In the genomic region with DNA sequence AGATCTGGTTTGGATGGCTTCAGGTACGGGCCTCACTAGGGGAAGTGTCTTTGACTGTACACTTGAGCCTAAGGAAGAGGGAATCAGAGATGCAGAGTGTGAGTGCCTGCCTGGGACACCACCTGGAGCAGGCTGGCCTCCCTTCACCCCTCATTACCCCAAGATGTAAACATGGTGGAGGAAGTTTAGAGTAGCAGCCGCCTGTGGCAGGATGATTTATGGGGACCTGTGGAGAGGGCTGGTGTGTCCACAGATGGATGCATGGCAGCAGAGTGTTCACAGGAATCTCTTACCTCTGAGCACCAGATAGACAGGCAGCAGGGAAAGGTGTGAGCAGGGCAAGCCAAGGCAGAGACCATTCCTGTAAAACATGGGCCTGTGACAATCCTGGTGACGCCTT, we compare ENCODE assay signal across 22 mouse cellular contexts.
DNase-seq lines count a peak whose midpoint lies in the region; ATAC-seq and TF ChIP-seq lines count a peak whose summit lies in the region.
"Had no signal": no experiment of that assay in that cellular context is flagged by ENCODE, and none has a peak within 500 bp of the region (broad histone marks: within the 10 kb centered on the region; RNA-seq: fewer than 3 reads in every experiment).

No protein-coding gene starts in this region.

- WGBS in intestine, embryonic 14.5 days, result 26% methylated on average over 3 of the region's 3 CpGs
- 57% methylated on average over 3 of the region's 3 CpGs for WGBS in intestine, postnatal 0 days
- WGBS in kidney, embryonic 16.5 days, result 38% methylated on average over 3 of the region's 3 CpGs

- no peaks in the 10 kb centered on the region for H3K9me3 ChIP-seq in intestine, embryonic 14.5 days (ENCODE audit: control insufficient read depth, low read length)
- no peaks in the 10 kb centered on the region for H3K9me3 ChIP-seq in intestine, postnatal 0 days (ENCODE audit: control insufficient read depth)
- H3K9me3 ChIP-seq in kidney, embryonic 16.5 days (ENCODE audit: low read length), result no peaks in the 10 kb centered on the region
- H3K9me3 ChIP-seq: embryonic facial prominence, embryonic 15.5 days; forebrain, embryonic 10.5 days; heart, embryonic 13.5 days had no signal

- peak; percentile 59; the same call in 1 of the 2 replicates for ATAC-seq in intestine, embryonic 14.5 days (replicated peaks; ENCODE audit: low FRiP score, low TSS enrichment, low read depth)
- no peak for ATAC-seq in intestine, postnatal 0 days
- peak; percentile 74 for ATAC-seq in kidney, embryonic 16.5 days (ENCODE audit: low FRiP score, low TSS enrichment)
- ATAC-seq: CD4-positive, CD25-positive, alpha-beta regulatory T cell, adult 4 months; forebrain, embryonic 14.5 days had no signal

- H3K4me2 ChIP-seq in intestine, embryonic 14.5 days (ENCODE audit: low read length), result no peak overlapping the region
- H3K4me2 ChIP-seq in intestine, postnatal 0 days (replicated peaks; ENCODE audit: low read depth), result no peak overlapping the region
- no peak overlapping the region for H3K4me2 ChIP-seq in kidney, embryonic 16.5 days (replicated peaks; ENCODE audit: low read depth, low read length)
- H3K4me2 ChIP-seq: embryonic facial prominence, embryonic 15.5 days; heart, embryonic 13.5 days had no signal

- no peak overlapping the region for H3K4me3 ChIP-seq in intestine, embryonic 14.5 days (ENCODE audit: low read depth, low read length)
- H3K4me3 ChIP-seq in intestine, postnatal 0 days (ENCODE audit: low read depth, low read length), result no peak overlapping the region
- H3K4me3 ChIP-seq in kidney, embryonic 16.5 days (ENCODE audit: low read length), result no peak overlapping the region
- H3K4me3 ChIP-seq: embryonic facial prominence, embryonic 15.5 days; erythroblast, embryonic 14.5 days; forebrain, embryonic 10.5 days; heart, embryonic 13.5 days had no signal

- H3K36me3 ChIP-seq in intestine, embryonic 14.5 days (ENCODE audit: control insufficient read depth, insufficient read depth, low read length), result no peaks in the 10 kb centered on the region
- no peaks in the 10 kb centered on the region for H3K36me3 ChIP-seq in intestine, postnatal 0 days (ENCODE audit: control insufficient read depth, insufficient read depth)
- no peaks in the 10 kb centered on the region for H3K36me3 ChIP-seq in kidney, embryonic 16.5 days (ENCODE audit: insufficient read depth, low read length)
- H3K36me3 ChIP-seq: embryonic facial prominence, embryonic 15.5 days; forebrain, embryonic 10.5 days; G1E; heart, embryonic 13.5 days had no signal

- TF ChIP-seq CTCF in intestine, postnatal 0 days (IDR thresholded peaks at IDR 0.05; ENCODE audit: low read depth), result no peak

- no peaks in the 10 kb centered on the region for H3K27me3 ChIP-seq in intestine, embryonic 14.5 days (replicated peaks; ENCODE audit: control insufficient read depth, insufficient read depth, low read length)
- no peaks in the 10 kb centered on the region for H3K27me3 ChIP-seq in intestine, postnatal 0 days (replicated peaks; ENCODE audit: control insufficient read depth, insufficient read depth, low read length)
- H3K27me3 ChIP-seq in kidney, embryonic 16.5 days (ENCODE audit: insufficient read depth, low read length), result no peaks in the 10 kb centered on the region
- H3K27me3 ChIP-seq: embryonic facial prominence, embryonic 15.5 days had no signal

- no peak overlapping the region for H3K27ac ChIP-seq in intestine, embryonic 14.5 days (ENCODE audit: low read depth)
- H3K27ac ChIP-seq in intestine, postnatal 0 days (ENCODE audit: low read depth, low read length), result no peak overlapping the region
- no peak overlapping the region for H3K27ac ChIP-seq in kidney, embryonic 16.5 days (ENCODE audit: low read length)
- H3K27ac ChIP-seq: embryonic facial prominence, embryonic 15.5 days; forebrain, embryonic 10.5 days; heart, embryonic 13.5 days had no signal

- H3K4me1 ChIP-seq in intestine, embryonic 14.5 days (replicated peaks; ENCODE audit: control insufficient read depth, insufficient read depth, low read length), result peaks cover 10% of the 10 kb centered on the region; the same call in 1 of the 2 replicates
- H3K4me1 ChIP-seq in intestine, postnatal 0 days (replicated peaks; ENCODE audit: control insufficient read depth, insufficient read depth, low read length), result no peaks in the 10 kb centered on the region
- peaks cover 12% of the 10 kb centered on the region; the same call in 1 of the 2 replicates for H3K4me1 ChIP-seq in kidney, embryonic 16.5 days (ENCODE audit: insufficient read depth, low read length)

- no peak overlapping the region for H3K9ac ChIP-seq in intestine, embryonic 14.5 days (ENCODE audit: low read length)
- H3K9ac ChIP-seq in intestine, postnatal 0 days (ENCODE audit: low read depth, low read length), result no peak overlapping the region
- H3K9ac ChIP-seq in kidney, embryonic 16.5 days (replicated peaks; ENCODE audit: low read length), result no peak overlapping the region
- H3K9ac ChIP-seq: embryonic facial prominence, embryonic 15.5 days; heart, embryonic 13.5 days had no signal

- no peak for DNase-seq in intestine, embryonic 14.5 days (ENCODE audit: low spot score)
- DNase-seq in kidney, adult 8-10 months, result no peak
- peak; percentile 22 for DNase-seq in embryo, embryonic 10 days (ENCODE audit: low spot score)
- peak; percentile 51 for DNase-seq in mesoderm, embryonic 11.5 days (ENCODE audit: low read depth, low spot score)
- no peak for DNase-seq in layer of hippocampus, postnatal 25 days (ENCODE audit: extremely low spot score in 1 of 2, low spot score in 1 of 2)
- DNase-seq: adrenal gland, adult 8-10 months; adrenal gland, postnatal 36 days; B cell, adult 2 months; cerebellum, adult 2 months; cerebellum, postnatal 10 days; gastrocnemius, postnatal 36 days; heart, adult 11 months; heart, postnatal 36 days had no signal

Comparison
In these comparisons a context has a peak if more than half of its experiments do, and no peak if none do; other contexts are left out.
1. DNase-seq: peak in embryo, embryonic 10 days (single experiment) and mesoderm, embryonic 11.5 days (single experiment); none in intestine, embryonic 14.5 days (single experiment), kidney, adult 8-10 months (0 of 2) and layer of hippocampus, postnatal 25 days (0 of 2).